In genomic region chr11:74768045-74768444, GRCm38 (mm10) we compare ENCODE assay signal across 8 mouse cellular contexts. TPM values are rescaled to one million over a fixed set of nuclear protein-coding genes. Genes with fewer than 3 reads are reported as not detected.
DNase-seq lines count a peak whose midpoint lies in the region; ATAC-seq and TF ChIP-seq lines count a peak whose summit lies in the region.

No protein-coding gene starts in this region.

- H3K27ac ChIP-seq in forebrain, postnatal 0 days (ENCODE audit: low read depth, low read length) = no peak overlapping the region
- no peak overlapping the region for H3K27ac ChIP-seq in forebrain, embryonic 16.5 days (ENCODE audit: low read length)
- H3K27ac ChIP-seq in embryonic facial prominence, embryonic 11.5 days (replicated peaks; ENCODE audit: low read depth, low read length) = no peak overlapping the region
- no peak overlapping the region for H3K27ac ChIP-seq in thymus, adult 2 months (ENCODE audit: control insufficient read depth, insufficient read depth, low read length)
- H3K27ac ChIP-seq in forebrain, embryonic 13.5 days = no peak overlapping the region

- no peaks in the 10 kb centered on the region for H3K27me3 ChIP-seq in forebrain, postnatal 0 days (ENCODE audit: insufficient read depth, low read length)
- no peaks in the 10 kb centered on the region for H3K27me3 ChIP-seq in forebrain, embryonic 16.5 days (replicated peaks; ENCODE audit: control insufficient read depth, insufficient read depth, low read length)
- no peaks in the 10 kb centered on the region for H3K27me3 ChIP-seq in embryonic facial prominence, embryonic 11.5 days (ENCODE audit: control insufficient read depth, insufficient read depth, low read length)
- no peaks in the 10 kb centered on the region for H3K27me3 ChIP-seq in thymus, adult 2 months (ENCODE audit: control insufficient read depth, insufficient read depth, low read length)
- no peaks in the 10 kb centered on the region for H3K27me3 ChIP-seq in forebrain, embryonic 13.5 days

- peak; percentile 52 for TF ChIP-seq CTCF in forebrain, postnatal 0 days (IDR thresholded peaks at IDR 0.05; ENCODE audit: low read depth)
- TF ChIP-seq CTCF in thymus, adult 2 months (IDR thresholded peaks at IDR 0.05; ENCODE audit: borderline replicate concordance, control insufficient read depth, extremely low read depth, insufficient read depth, low read length, poor library complexity) = no peak

- no peaks in the 10 kb centered on the region for H3K9me3 ChIP-seq in forebrain, postnatal 0 days (ENCODE audit: low read length)
- H3K9me3 ChIP-seq in forebrain, embryonic 16.5 days (ENCODE audit: control insufficient read depth, low read length) = no peaks in the 10 kb centered on the region
- H3K9me3 ChIP-seq in embryonic facial prominence, embryonic 11.5 days (replicated peaks; ENCODE audit: control insufficient read depth, low read length) = no peaks in the 10 kb centered on the region
- no peaks in the 10 kb centered on the region for H3K9me3 ChIP-seq in forebrain, embryonic 13.5 days (replicated peaks)

- WGBS in forebrain, postnatal 0 days = 35% methylated on average over 6 of the region's 6 CpGs
- WGBS in forebrain, embryonic 16.5 days = 41% methylated on average over 6 of the region's 6 CpGs
- 36% methylated on average over 6 of the region's 6 CpGs for WGBS in embryonic facial prominence, embryonic 11.5 days
- 51% methylated on average over 6 of the region's 6 CpGs for WGBS in thymus, adult 2 months
- 31% methylated on average over 6 of the region's 6 CpGs for WGBS in forebrain, embryonic 13.5 days

- H3K4me2 ChIP-seq in forebrain, postnatal 0 days (ENCODE audit: low read depth) = no peak overlapping the region
- no peak overlapping the region for H3K4me2 ChIP-seq in forebrain, embryonic 16.5 days (ENCODE audit: low read length)
- no peak overlapping the region for H3K4me2 ChIP-seq in embryonic facial prominence, embryonic 11.5 days (ENCODE audit: low read depth, low read length)
- no peak overlapping the region for H3K4me2 ChIP-seq in forebrain, embryonic 13.5 days

- H3K4me1 ChIP-seq in forebrain, postnatal 0 days (ENCODE audit: insufficient read depth) = peaks cover 12% of the 10 kb centered on the region; the same call in 1 of the 2 replicates
- peaks cover 15% of the 10 kb centered on the region for H3K4me1 ChIP-seq in forebrain, embryonic 16.5 days (replicated peaks; ENCODE audit: control insufficient read depth, insufficient read depth, low read length)
- H3K4me1 ChIP-seq in embryonic facial prominence, embryonic 11.5 days (ENCODE audit: control insufficient read depth, insufficient read depth, low read length) = no peaks in the 10 kb centered on the region
- H3K4me1 ChIP-seq in thymus, adult 2 months (replicated peaks; ENCODE audit: control insufficient read depth, insufficient read depth, low read length) = peaks cover 10% of the 10 kb centered on the region
- H3K4me1 ChIP-seq in forebrain, embryonic 13.5 days = peaks cover 17% of the 10 kb centered on the region

- DNase-seq in forebrain, postnatal 0 days = peak; percentile 22
- DNase-seq in ovary, postnatal 36 days (ENCODE audit: low spot score) = peak; percentile 11
- no peak for DNase-seq in ovary, postnatal 10 days (ENCODE audit: low spot score)
- peak; percentile 61 for DNase-seq in embryonic facial prominence, embryonic 11.5 days (ENCODE audit: low spot score)
- peak; percentile 58 for DNase-seq in lung, postnatal 10 days
- DNase-seq in thymus, adult 2 months = peak; percentile 67

- no peak for ATAC-seq in forebrain, postnatal 0 days
- ATAC-seq in forebrain, embryonic 16.5 days = no peak
- ATAC-seq in embryonic facial prominence, embryonic 11.5 days (replicated peaks; ENCODE audit: insufficient number of reproducible peaks, low FRiP score, low TSS enrichment, low read depth) = no peak
- no peak for ATAC-seq in forebrain, embryonic 13.5 days

- no peak for TF ChIP-seq POLR2A in thymus, adult 2 months (IDR thresholded peaks at IDR 0.05; ENCODE audit: control insufficient read depth, extremely low read depth, insufficient read depth, low read length, poor library complexity)

- H3K36me3 ChIP-seq in forebrain, postnatal 0 days (ENCODE audit: insufficient read depth) = no peaks in the 10 kb centered on the region
- H3K36me3 ChIP-seq in forebrain, embryonic 16.5 days (ENCODE audit: control insufficient read depth, insufficient read depth) = no peaks in the 10 kb centered on the region
- H3K36me3 ChIP-seq in embryonic facial prominence, embryonic 11.5 days (replicated peaks; ENCODE audit: control insufficient read depth, insufficient read depth, low read depth, low read length) = no peaks in the 10 kb centered on the region
- no peaks in the 10 kb centered on the region for H3K36me3 ChIP-seq in thymus, adult 2 months (ENCODE audit: control insufficient read depth, insufficient read depth, low read length)
- peaks cover under 1% of the 10 kb centered on the region; the same call in 1 of the 2 replicates for H3K36me3 ChIP-seq in forebrain, embryonic 13.5 days (ENCODE audit: poor library complexity, severe bottlenecking)

- no peak overlapping the region for H3K4me3 ChIP-seq in forebrain, postnatal 0 days (ENCODE audit: low read depth, low read length)
- no peak overlapping the region for H3K4me3 ChIP-seq in forebrain, embryonic 16.5 days (replicated peaks; ENCODE audit: low read length)
- H3K4me3 ChIP-seq in embryonic facial prominence, embryonic 11.5 days (ENCODE audit: low read depth, low read length) = no peak overlapping the region
- no peak overlapping the region for H3K4me3 ChIP-seq in thymus, adult 2 months (ENCODE audit: control insufficient read depth, insufficient read depth, low read length)
- H3K4me3 ChIP-seq in forebrain, embryonic 13.5 days = no peak overlapping the region

- no peak overlapping the region for H3K9ac ChIP-seq in forebrain, postnatal 0 days
- H3K9ac ChIP-seq in forebrain, embryonic 16.5 days (replicated peaks; ENCODE audit: low read depth, low read length) = no peak overlapping the region
- no peak overlapping the region for H3K9ac ChIP-seq in embryonic facial prominence, embryonic 11.5 days (replicated peaks; ENCODE audit: low read length)
- no peak overlapping the region for H3K9ac ChIP-seq in forebrain, embryonic 13.5 days

RNA-seq across cellular contexts. Expression of gene Mettl16, which starts 2.6 kb away (rescaled TPM):
- total RNA-seq in forebrain, postnatal 0 days (2014; rRNA removed) = 18.7 and 19.9 TPM in 2 replicates
- 17.5 and 22.0 TPM in 2 replicates for polyA plus RNA-seq in forebrain, postnatal 0 days (2015; fragmentation: Nextera tagmentation; extraction: Ambion mirVana)
- 57.5 and 58.7 TPM in 2 replicates for polyA plus RNA-seq in forebrain, embryonic 16.5 days (2015; fragmentation: Nextera tagmentation; extraction: Ambion mirVana)
- polyA plus RNA-seq in embryonic facial prominence, embryonic 11.5 days (2014; fragmentation: Nextera tagmentation; extraction: Ambion mirVana) = 51.2 and 52.2 TPM in 2 replicates
- 3.2 and 5.3 TPM in 2 replicates for polyA plus RNA-seq in thymus, adult 2 months (2012; rRNA removed)
- 54.2 and 57.5 TPM in 2 replicates for polyA plus RNA-seq in forebrain, embryonic 13.5 days (2015; fragmentation: Nextera tagmentation; extraction: Ambion mirVana)

RNA-seq across cellular contexts. Expression of gene Pafah1b1, which starts 43.6 kb away (rescaled TPM):
- 200 and 248 TPM in 2 replicates for total RNA-seq in forebrain, postnatal 0 days (2014; rRNA removed)
- polyA plus RNA-seq in forebrain, postnatal 0 days (2015; fragmentation: Nextera tagmentation; extraction: Ambion mirVana) = 57.4 and 64.1 TPM in 2 replicates
- polyA plus RNA-seq in forebrain, embryonic 16.5 days (2015; fragmentation: Nextera tagmentation; extraction: Ambion mirVana) = 48.9 and 51.2 TPM in 2 replicates
- 96.8 and 102 TPM in 2 replicates for polyA plus RNA-seq in embryonic facial prominence, embryonic 11.5 days (2014; fragmentation: Nextera tagmentation; extraction: Ambion mirVana)
- polyA plus RNA-seq in thymus, adult 2 months (2012; rRNA removed) = 24.4 and 27.2 TPM in 2 replicates
- polyA plus RNA-seq in forebrain, embryonic 13.5 days (2015; fragmentation: Nextera tagmentation; extraction: Ambion mirVana) = 59.0 and 64.5 TPM in 2 replicates
